Mouse (Mus musculus) MEL (cell line): ENCODE data around the gene Olfr458.

Source experiments
- EP300 ChIP-seq, 2 experiments: IDR thresholded peaks; 2 replicates each; pipeline ENCODE4 v1.6.1; 2011; ENCODE audit warnings: improper control_type of control experiment in 2 of 2, low read length in 2 of 2, low read depth in 1 of 2, mild to moderate bottlenecking in 1 of 2
- MYB ChIP-seq: IDR thresholded peaks from 2 replicates; pipeline ENCODE4 v1.6.1; 2011; ENCODE audit warnings: mild to moderate bottlenecking, low read depth, low read length, improper control_type of control experiment
- POLR2A ChIP-seq, 2 experiments: IDR thresholded peaks; 2 replicates each; pipeline ENCODE4 v1.6.1; 2011 to 2012; ENCODE audit warnings: low read length in 2 of 2, mild to moderate bottlenecking in 2 of 2, control low read depth in 1 of 2, improper control_type of control experiment in 1 of 2, low read depth in 1 of 2, moderate library complexity in 1 of 2; ENCODE audit not compliant: control insufficient read depth in 1 of 2, insufficient read depth in 1 of 2, poor library complexity in 1 of 2

- no peak for TF ChIP-seq MYB
- TF ChIP-seq POLR2A (IDR thresholded peaks at IDR 0.05; ENCODE audit: control insufficient read depth in 1 of 2, insufficient read depth in 1 of 2, low read depth in 1 of 2, low read length in 2 of 2, poor library complexity in 1 of 2), result no peak
- TF ChIP-seq EP300 (IDR thresholded peaks at IDR 0.05; ENCODE audit: low read depth in 1 of 2, low read length in 2 of 2), result no peak
These were observed at the start of gene Olfr458 for GRCm38 (mm10) chr6:42465096-42465495.
